Mouse (Mus musculus) adrenal gland, postnatal 14 days (tissue): ENCODE data around the gene Agap2. TPM values are rescaled to one million over a fixed set of nuclear protein-coding genes. Genes with fewer than 3 reads are reported as not detected.

ENCODE experiments used
- DNase-seq: peaks from one replicate; pipeline ENCODE4 v3.0.0; 2021; ENCODE audit warnings: mixed read lengths
- total RNA-seq: library from RNA; stranded (reverse); gene quantifications from 2 replicates; pipeline ENCODE4 v1.2.3, GENCODE M21; 2021

The Agap2 gene
- total RNA-seq, 1 experiment from 2014 or later = 6.9 TPM

- no peak for DNase-seq
Measured at GRCm38 (mm10) chr10:127135118-127135836, 60.2 kb downstream of the Agap2 start.

GRCm38 (mm10) chr10:127136510-127136909 lies 61.4 kb downstream of the Agap2 start:
- DNase-seq = no peak

GRCm38 (mm10) chr10:127137896-127138295 lies 62.8 kb downstream of the Agap2 start:
- no peak for DNase-seq

- DNase-seq = no peak
Measured at GRCm38 (mm10) chr10:127138328-127139141, 63.5 kb downstream of the Agap2 start.

- no peak for DNase-seq
Measured at GRCm38 (mm10) chr10:127140971-127141370, 65.9 kb downstream of the Agap2 start.

GRCm38 (mm10) chr10:127141500-127141899 lies 66.4 kb downstream of the Agap2 start:
- DNase-seq = no peak

Other genes with a start within 250 kb of the Agap2 start
- 7.1 and 8.9 TPM in 2 replicates for gene Atp23, start 173.9 kb upstream of the Agap2 start, total RNA-seq
- 115 and 144 TPM in 2 replicates for gene Ctdsp2, start 96.6 kb upstream of the Agap2 start, total RNA-seq
- 0.74 and 2.5 TPM in 2 replicates for gene Avil, start 74.6 kb upstream of the Agap2 start, total RNA-seq
- 57.6 and 58.7 TPM in 2 replicates for gene Tsfm, start 44.4 kb upstream of the Agap2 start, total RNA-seq
- 12.4 and 18.1 TPM in 2 replicates for gene Mettl1, start 33.9 kb upstream of the Agap2 start, total RNA-seq
- gene Eef1akmt3, start 33.8 kb upstream of the Agap2 start, total RNA-seq = 0.15 and 0.23 TPM in 2 replicates
- gene Cyp27b1, start 27.0 kb upstream of the Agap2 start, total RNA-seq = 0.26 and 0.41 TPM in 2 replicates
- gene March9, start 15.1 kb upstream of the Agap2 start, total RNA-seq = 6.2 and 8.0 TPM in 2 replicates
- 242 and 253 TPM in 2 replicates for gene Cdk4, start 11.8 kb upstream of the Agap2 start, total RNA-seq
- gene Tspan31, start 5.0 kb upstream of the Agap2 start, total RNA-seq = 76.3 and 96.5 TPM in 2 replicates
- gene Os9, start 45.8 kb downstream of the Agap2 start, total RNA-seq = 97.9 and 108 TPM in 2 replicates
- 14.6 and 24.7 TPM in 2 replicates for gene B4galnt1, start 89.9 kb downstream of the Agap2 start, total RNA-seq
- gene Slc26a10, start 105.4 kb downstream of the Agap2 start, total RNA-seq = 10.4 and 10.8 TPM in 2 replicates
- 22.3 and 28.5 TPM in 2 replicates for gene Arhgef25, start 114.8 kb downstream of the Agap2 start, total RNA-seq
- gene Dtx3, start 120.4 kb downstream of the Agap2 start, total RNA-seq = 60.7 and 66.5 TPM in 2 replicates
- gene Pip4k2c, start 136.3 kb downstream of the Agap2 start, total RNA-seq = 28.5 and 29.2 TPM in 2 replicates
- gene Kif5a, start 188.1 kb downstream of the Agap2 start, total RNA-seq = 7.6 and 11.5 TPM in 2 replicates
- gene Dctn2, start 191.1 kb downstream of the Agap2 start, total RNA-seq = 142 and 153 TPM in 2 replicates
- gene Mbd6, start 213.7 kb downstream of the Agap2 start, total RNA-seq = 47.9 and 54.0 TPM in 2 replicates
- 81.9 and 98.4 TPM in 2 replicates for gene Mars, start 236.5 kb downstream of the Agap2 start, total RNA-seq
- gene Arhgap9, start 246.7 kb downstream of the Agap2 start, total RNA-seq = 2.1 and 15.2 TPM in 2 replicates